Mouse (Mus musculus) G1E (cell line): Measurements from ENCODE around the gene Cd5l.

Experiments used
- CTCF ChIP-seq: IDR thresholded peaks from 2 replicates; pipeline ENCODE4 v1.5.1; 2012; ENCODE audit warnings: low read depth, low read length, inconsistent platforms, mixed read lengths
- GATA1 ChIP-seq: IDR thresholded peaks from 2 replicates; pipeline ENCODE4 v1.6.1; 2012; ENCODE audit warnings: borderline replicate concordance, low read length, inconsistent platforms, mixed read lengths
- GATA2 ChIP-seq: IDR thresholded peaks from 2 replicates; pipeline ENCODE4 v1.6.1; 2012; ENCODE audit warnings: low read depth, low read length, inconsistent platforms, borderline replicate concordance
- POLR2AphosphoS5 ChIP-seq: IDR thresholded peaks from 2 replicates; pipeline ENCODE4 v1.6.1; 2012; ENCODE audit warnings: low read depth, low read length, inconsistent platforms; ENCODE audit not compliant: insufficient replicate concordance
- TAL1 ChIP-seq: conservative IDR thresholded peaks from 2 replicates; pipeline ENCODE4 v1.6.1; 2012; ENCODE audit warnings: low read depth, low read length, inconsistent platforms, mixed read lengths

DNA sequence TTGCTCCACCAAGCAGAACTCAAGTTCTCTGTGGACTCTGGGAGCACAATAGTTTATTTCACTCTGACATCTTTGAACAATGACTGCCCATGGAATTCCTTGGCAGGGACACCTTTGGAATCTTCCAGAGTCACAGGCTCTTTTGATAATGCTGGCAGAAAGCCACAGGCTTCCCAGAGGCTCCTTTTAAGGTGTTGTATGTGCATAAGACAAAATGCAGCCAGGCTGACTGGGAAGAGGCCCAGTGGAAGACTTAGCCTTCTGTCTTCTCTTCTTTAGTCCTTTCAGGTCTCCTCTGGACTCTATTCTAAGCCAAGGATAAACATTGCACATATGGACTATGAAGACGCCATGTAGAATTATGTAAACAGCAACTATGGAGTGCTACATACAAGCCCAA is 33.3 kb downstream of the Cd5l start:
- TF ChIP-seq GATA1 (no peak), CTCF (no peak), TAL1 (no peak), POLR2AphosphoS5 (no peak), GATA2 (no peak)
